Mouse (Mus musculus): Measurements from ENCODE around the gene Syn1.

Syn1 gene

GRCm38 (mm10) chrX:20875241-20875640 is 45.6 kb downstream of the Syn1 start:
- Histone ChIP-seq H3K36me3 (ENCODE audit: control insufficient read depth, insufficient read depth, low read length, poor library complexity, severe bottlenecking) (no peaks in the 10 kb centered on the region), H3K27me3 (ENCODE audit: control insufficient read depth, insufficient read depth, low read length, poor library complexity, severe bottlenecking) (no peaks in the 10 kb centered on the region)
- DNase-seq (ENCODE audit: low read depth, low spot score), result no peak

GRCm38 (mm10) chrX:20872928-20873500 is 47.8 kb downstream of the Syn1 start:
- Histone ChIP-seq H3K36me3 (ENCODE audit: control insufficient read depth, insufficient read depth, low read length, poor library complexity, severe bottlenecking) (no peaks in the 10 kb centered on the region), H3K27me3 (ENCODE audit: control insufficient read depth, insufficient read depth, low read length, poor library complexity, severe bottlenecking) (no peaks in the 10 kb centered on the region)
- DNase-seq (ENCODE audit: low read depth, low spot score), result no peak

- Histone ChIP-seq H3K27me3 (ENCODE audit: control insufficient read depth, insufficient read depth, low read length, poor library complexity, severe bottlenecking) (no peaks in the 10 kb centered on the region), H3K36me3 (ENCODE audit: control insufficient read depth, insufficient read depth, low read length, poor library complexity, severe bottlenecking) (no peaks in the 10 kb centered on the region)
- DNase-seq (ENCODE audit: low read depth, low spot score), result no peak
Observed at GRCm38 (mm10) chrX:20869962-20870513, 50.8 kb downstream of the Syn1 start, which contains the start of gene Timp1. TSS of gene Timp1 (plus strand) at chrX:20870166.

GRCm38 (mm10) chrX:20869203-20869602 is 51.6 kb downstream of the Syn1 start:
- no peak for DNase-seq (ENCODE audit: low read depth, low spot score)
- Histone ChIP-seq H3K36me3 (ENCODE audit: control insufficient read depth, insufficient read depth, low read length, poor library complexity, severe bottlenecking) (no peaks in the 10 kb centered on the region), H3K27me3 (ENCODE audit: control insufficient read depth, insufficient read depth, low read length, poor library complexity, severe bottlenecking) (no peaks in the 10 kb centered on the region)

DNA sequence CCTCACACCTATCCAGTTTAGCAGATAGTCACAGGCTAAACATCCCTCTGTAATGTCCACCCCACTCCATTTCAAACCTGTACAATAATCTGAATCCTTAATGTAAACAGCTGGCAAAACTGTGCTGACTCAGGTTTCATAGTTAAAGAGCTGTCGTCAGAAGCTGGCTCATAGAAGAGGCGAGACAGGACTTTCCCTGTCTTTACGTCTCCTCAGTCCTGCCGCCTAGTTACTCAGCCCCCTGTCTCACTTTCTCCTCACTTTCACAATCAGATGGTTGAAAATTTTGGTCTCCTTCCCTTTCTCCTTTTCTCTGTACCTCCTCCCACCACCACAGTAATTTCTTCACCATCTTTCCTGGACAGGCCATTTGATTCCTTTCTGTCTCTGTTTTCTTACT is 52.7 kb downstream of the Syn1 start:
- no peaks in the 10 kb centered on the region for H3K36me3 ChIP-seq (ENCODE audit: control insufficient read depth, insufficient read depth, low read length, poor library complexity, severe bottlenecking)
- H3K27me3 ChIP-seq (ENCODE audit: control insufficient read depth, insufficient read depth, low read length, poor library complexity, severe bottlenecking), result no peaks in the 10 kb centered on the region
- no peak for DNase-seq (ENCODE audit: low read depth, low spot score)

- no peak for DNase-seq (ENCODE audit: low read depth, low spot score)
- no peaks in the 10 kb centered on the region for H3K36me3 ChIP-seq (ENCODE audit: control insufficient read depth, insufficient read depth, low read length, poor library complexity, severe bottlenecking)
- no peaks in the 10 kb centered on the region for H3K27me3 ChIP-seq (ENCODE audit: control insufficient read depth, insufficient read depth, low read length, poor library complexity, severe bottlenecking)
Observed at GRCm38 (mm10) chrX:20863161-20864101, 57.4 kb downstream of the Syn1 start.

GRCm38 (mm10) chrX:20862105-20863065 is 58.4 kb downstream of the Syn1 start:
- no peaks in the 10 kb centered on the region for H3K27me3 ChIP-seq (ENCODE audit: control insufficient read depth, insufficient read depth, low read length, poor library complexity, severe bottlenecking)
- DNase-seq (ENCODE audit: low read depth, low spot score), result no peak

DNA sequence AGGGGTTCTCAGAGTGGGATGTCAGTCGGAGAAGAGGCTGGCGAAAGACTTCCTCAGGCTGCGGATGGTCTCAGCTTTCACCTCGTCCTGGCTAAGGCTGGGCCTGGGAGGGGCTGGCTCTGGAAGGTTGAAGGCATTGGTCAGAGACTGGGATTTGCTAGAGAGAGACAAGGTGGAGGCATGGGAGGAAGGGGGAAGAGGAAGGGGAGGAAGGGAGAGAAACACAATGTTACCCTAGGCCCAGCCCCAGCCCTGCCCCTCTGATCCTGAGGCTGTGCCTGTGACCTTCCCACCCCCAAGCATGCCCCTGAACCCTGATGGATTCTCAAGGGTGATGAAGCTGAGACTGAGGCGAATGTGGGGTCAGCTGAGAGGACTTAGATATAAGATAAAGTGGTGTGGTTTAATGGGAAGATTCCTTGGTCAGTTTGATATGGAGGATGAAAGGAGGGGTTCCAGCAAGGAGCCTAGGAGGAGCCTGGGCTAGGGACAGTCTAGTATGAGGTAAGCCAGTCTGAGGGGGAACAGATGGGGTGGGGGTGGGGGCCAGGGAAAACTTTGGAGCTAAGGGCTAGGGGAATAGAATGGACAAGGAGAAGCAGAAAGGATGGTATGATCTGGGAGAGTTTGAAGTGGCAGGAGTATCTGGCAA is 59.2 kb downstream of the Syn1 start:
- no peaks in the 10 kb centered on the region for H3K36me3 ChIP-seq (ENCODE audit: control insufficient read depth, insufficient read depth, low read length, poor library complexity, severe bottlenecking)
- no peaks in the 10 kb centered on the region for H3K27me3 ChIP-seq (ENCODE audit: control insufficient read depth, insufficient read depth, low read length, poor library complexity, severe bottlenecking)
- no peak for DNase-seq (ENCODE audit: low read depth, low spot score)

More at GRCm38 (mm10) chrX:20862105-20863065, 58.4 kb downstream of the Syn1 start:
- H3K36me3 ChIP-seq (ENCODE audit: control insufficient read depth, insufficient read depth, low read length, poor library complexity, severe bottlenecking), result no peaks in the 10 kb centered on the region

DNA sequence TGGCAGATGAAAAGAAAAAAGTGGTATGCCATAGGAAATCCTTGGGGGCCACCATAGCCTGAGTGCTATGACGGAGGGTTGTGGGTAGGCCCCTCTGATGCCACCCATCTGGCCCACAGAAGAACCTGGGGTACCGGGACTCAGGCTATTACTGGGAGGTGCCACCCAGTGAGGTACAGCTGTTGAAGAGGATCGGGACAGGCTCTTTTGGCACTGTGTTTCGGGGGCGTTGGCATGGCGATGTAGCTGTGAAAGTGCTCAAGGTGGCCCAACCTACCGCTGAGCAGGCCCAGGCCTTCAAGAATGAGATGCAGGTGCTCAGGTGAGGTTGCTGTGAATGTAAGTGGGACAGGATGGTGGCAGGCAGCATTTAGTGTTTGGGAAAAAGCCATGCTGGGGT is 67.0 kb downstream of the Syn1 start:
- no peaks in the 10 kb centered on the region; the same call in 1 of the 2 replicates for H3K36me3 ChIP-seq (ENCODE audit: control insufficient read depth, insufficient read depth, low read length, poor library complexity, severe bottlenecking)
- no peaks in the 10 kb centered on the region for H3K27me3 ChIP-seq (ENCODE audit: control insufficient read depth, insufficient read depth, low read length, poor library complexity, severe bottlenecking)
- no peak for DNase-seq (ENCODE audit: low read depth, low spot score)

DNA sequence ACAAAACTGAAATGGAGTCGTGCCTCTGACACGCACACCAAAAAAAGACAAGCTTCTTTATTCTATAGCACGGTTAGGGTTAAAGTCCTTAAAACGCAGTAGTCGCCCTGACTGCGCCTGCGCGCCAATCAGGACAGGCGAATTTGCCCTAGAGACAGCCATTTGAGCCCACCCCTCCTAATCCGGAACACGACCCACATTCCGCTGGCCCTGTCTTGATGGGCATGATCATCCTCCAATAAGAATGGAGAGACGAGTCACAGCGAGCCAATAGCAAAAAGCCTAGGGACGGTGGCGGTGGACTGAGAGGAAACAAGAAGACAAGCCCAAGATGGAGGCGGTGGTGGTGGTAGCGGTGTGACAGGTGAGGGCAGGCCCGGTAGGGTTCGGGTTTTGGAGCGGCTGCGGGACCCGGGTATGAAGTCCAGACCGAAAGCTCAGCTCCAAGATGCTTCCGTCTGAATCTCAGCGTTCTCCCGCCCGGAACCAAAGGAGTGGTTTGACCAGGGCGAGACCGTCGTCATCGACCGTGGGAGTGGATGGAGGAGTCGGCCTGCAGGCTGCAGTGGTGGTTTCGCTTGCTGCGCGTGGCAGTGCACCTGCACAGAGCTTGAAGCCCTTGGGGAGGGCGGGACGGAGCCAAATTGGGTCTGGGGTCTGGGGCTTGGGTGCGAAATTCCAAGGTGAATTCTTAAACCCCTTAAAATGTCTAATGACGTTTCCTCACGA is 72.4 kb downstream of the Syn1 start:
- H3K27me3 ChIP-seq (ENCODE audit: control insufficient read depth, insufficient read depth, low read length, poor library complexity, severe bottlenecking), result no peaks in the 10 kb centered on the region
- peak; percentile 96 for DNase-seq (ENCODE audit: low read depth, low spot score)
- no peaks in the 10 kb centered on the region for H3K36me3 ChIP-seq (ENCODE audit: control insufficient read depth, insufficient read depth, low read length, poor library complexity, severe bottlenecking)

DNA sequence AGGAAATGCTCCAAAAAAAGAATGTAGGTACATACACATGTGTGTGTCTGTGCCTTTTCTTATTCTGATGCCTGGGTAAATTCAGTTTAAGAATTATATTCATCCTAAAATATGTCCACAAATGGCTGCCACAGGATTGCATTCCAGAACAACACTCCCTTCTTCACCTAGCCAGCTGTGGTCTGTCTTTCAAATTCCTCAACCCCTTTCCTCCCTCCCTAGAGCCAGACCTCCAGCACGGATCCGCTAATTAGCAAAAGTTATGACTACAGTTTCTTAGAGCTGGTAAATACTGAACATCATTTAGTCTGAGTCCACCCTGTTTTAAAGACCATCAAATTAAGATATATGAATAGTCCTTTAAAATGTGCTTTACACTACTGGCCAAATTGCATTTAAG is 73.0 kb downstream of the Syn1 start:
- Histone ChIP-seq H3K27me3 (ENCODE audit: control insufficient read depth, insufficient read depth, low read length, poor library complexity, severe bottlenecking) (no peaks in the 10 kb centered on the region), H3K36me3 (ENCODE audit: control insufficient read depth, insufficient read depth, low read length, poor library complexity, severe bottlenecking) (no peaks in the 10 kb centered on the region)
- no peak for DNase-seq (ENCODE audit: low read depth, low spot score)

GRCm38 (mm10) chrX:20847232-20847631 is 73.6 kb downstream of the Syn1 start:
- Histone ChIP-seq H3K27me3 (ENCODE audit: control insufficient read depth, insufficient read depth, low read length, poor library complexity, severe bottlenecking) (no peaks in the 10 kb centered on the region), H3K36me3 (ENCODE audit: control insufficient read depth, insufficient read depth, low read length, poor library complexity, severe bottlenecking) (no peaks in the 10 kb centered on the region)
- no peak for DNase-seq (ENCODE audit: low read depth, low spot score)

DNA sequence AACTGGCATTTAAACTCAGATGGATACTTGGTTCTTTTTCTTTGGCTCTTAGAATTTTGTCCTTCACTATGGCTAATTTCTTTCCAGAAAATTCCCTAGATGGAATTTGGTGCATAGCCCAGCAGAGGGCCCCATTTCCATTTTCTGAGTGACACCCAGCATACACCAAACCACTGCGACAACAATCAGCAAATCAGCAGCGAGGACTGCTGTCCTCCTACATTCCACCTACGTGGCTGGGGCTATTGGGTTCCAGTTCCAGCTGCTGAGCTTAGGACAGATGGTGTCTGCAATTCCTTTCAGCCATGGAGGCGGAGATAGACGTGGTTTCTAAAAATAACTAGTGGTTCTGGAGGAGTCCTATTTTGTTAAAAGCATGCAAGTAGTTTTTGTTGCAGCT is 91.9 kb downstream of the Syn1 start:
- peak; percentile 24 for DNase-seq (ENCODE audit: low read depth, low spot score)
- Histone ChIP-seq H3K36me3 (ENCODE audit: control insufficient read depth, insufficient read depth, low read length, poor library complexity, severe bottlenecking) (no peaks in the 10 kb centered on the region), H3K27me3 (ENCODE audit: control insufficient read depth, insufficient read depth, low read length, poor library complexity, severe bottlenecking) (no peaks in the 10 kb centered on the region)
